Mouse (Mus musculus) heart, adult 9 months (tissue): Measurements from ENCODE around the gene Mapk1ip1l.

Experiments used
- DNase-seq, 2 experiments: peaks; one replicate each; pipeline ENCODE4 v3.0.0; 2022; ENCODE audit warnings: low spot score in 2 of 2

The Mapk1ip1l gene

GRCm38 (mm10) chr14:47297785-47298407 is at the start of gene Mapk1ip1l:
Gene Mapk1ip1l, plus strand, starts transcription at chr14:47298266.
- peak; percentile 91 to 92 for DNase-seq

DNA sequence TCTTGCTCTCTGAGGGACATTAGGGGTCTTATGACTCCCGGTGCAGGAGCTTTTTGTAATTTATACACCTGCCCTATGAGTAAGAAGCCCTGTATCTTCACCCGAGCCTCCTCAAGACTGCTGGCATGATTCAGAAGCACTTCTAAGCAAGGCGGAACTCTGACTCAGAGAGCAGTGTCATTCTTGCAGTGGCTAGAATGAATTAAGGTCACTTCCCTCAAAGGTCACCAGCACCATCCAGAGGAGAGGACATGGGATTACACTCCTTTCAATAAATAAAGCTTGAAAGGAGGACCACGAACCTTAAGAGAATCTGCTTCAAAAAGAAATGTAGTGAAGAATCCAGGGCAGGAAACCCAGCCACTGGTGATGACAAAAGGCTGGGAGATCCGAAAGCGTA is 48.2 kb upstream of the Mapk1ip1l start:
- peak in 1 of 2 experiments; percentile 12 for DNase-seq

GRCm38 (mm10) chr14:47264866-47265265 is 33.2 kb upstream of the Mapk1ip1l start:
- no peak for DNase-seq

- DNase-seq: no peak
These were observed 32.2 kb upstream of the Mapk1ip1l start for GRCm38 (mm10) chr14:47265829-47266228.

DNA sequence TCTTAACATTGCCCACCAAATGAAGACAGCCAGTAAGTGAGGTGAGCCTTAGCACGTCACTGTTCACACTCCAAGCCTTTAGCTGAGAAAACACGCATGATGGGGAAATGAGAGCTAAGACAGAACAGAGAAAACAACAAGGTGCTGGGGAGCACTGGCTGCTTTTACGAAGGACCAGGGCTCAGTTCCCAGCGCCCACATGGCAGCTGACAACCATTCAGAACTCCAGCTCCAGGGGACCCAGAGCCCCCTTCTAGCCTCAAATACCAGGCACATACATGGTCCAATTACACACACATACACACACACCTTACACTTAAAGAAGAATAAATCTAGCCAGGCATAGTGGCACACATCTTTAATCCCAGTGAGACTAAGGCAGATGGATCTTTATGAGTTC is 29.0 kb upstream of the Mapk1ip1l start:
- DNase-seq: no peak

DNA sequence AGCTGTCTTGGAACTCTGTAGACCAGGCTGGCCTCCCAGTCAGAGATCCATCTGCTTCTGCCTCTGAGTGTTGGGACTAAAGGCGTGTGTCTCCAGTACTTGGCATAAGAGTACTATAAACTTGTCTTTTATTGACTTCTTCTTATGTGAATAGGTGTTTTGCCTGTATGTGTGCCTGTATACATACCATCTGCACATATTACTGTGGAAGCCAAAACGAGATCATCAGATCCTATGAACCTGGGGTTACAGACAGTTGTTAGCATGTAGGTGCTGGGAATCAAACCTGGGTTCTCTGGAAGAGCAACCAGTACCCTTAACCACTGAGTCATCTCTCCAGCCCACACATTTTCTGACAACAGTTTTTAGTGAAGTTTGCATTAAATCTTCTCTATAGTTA is 28.4 kb upstream of the Mapk1ip1l start:
- DNase-seq: no peak

- no peak for DNase-seq
These were observed 24.3 kb upstream of the Mapk1ip1l start for GRCm38 (mm10) chr14:47273751-47274150.

GRCm38 (mm10) chr14:47275417-47275816 is 22.6 kb upstream of the Mapk1ip1l start:
- DNase-seq: no peak

GRCm38 (mm10) chr14:47276036-47276603 is 21.9 kb upstream of the Mapk1ip1l start:
- no peak for DNase-seq

DNA sequence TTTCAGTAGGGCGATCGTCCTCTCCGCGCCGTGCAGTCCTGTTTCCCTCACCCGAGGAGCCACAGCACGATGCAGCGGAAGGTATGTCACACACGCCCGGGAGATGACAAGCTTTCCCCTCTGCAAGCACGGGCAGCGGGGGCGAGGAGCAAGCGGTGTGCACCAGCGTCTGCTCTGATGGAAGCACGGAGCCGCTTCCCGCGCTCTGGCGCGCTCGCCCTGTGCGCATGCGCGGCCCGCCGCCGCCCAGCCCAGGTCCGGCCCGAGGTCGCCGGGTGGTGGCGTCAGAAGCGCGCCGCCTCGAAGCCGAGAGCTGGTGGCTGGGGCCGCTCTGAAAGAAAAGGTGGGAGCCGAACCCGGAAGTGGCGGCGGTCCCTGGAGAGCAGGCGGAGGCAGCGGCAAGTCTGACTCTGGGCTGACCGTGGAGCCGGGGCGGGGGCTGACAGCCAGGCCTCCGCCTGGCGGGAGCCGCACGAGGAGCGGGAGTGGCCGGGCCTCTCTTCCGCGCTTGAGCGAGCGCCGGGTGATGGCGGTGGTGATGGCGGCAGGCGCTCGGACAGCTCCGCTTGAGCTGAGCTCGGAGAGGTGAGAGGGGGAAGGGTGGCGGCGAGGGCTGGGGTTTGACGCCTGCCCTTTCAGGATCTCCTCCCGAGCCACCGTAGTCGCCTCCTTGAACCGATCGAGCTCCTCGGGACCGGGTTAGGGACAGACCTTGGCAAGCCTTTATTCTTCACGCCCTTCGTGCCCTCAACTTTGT is 21.3 kb upstream of the Mapk1ip1l start, which contains the start of the genes Wdhd1 and Socs4:
Wdhd1 (minus strand) TSS at position 221 of the 757 bp plus-strand sequence.
Socs4 (plus strand) TSS at position 295 of the 757 bp plus-strand sequence.
- peak; percentile 96 to 97 for DNase-seq

DNA sequence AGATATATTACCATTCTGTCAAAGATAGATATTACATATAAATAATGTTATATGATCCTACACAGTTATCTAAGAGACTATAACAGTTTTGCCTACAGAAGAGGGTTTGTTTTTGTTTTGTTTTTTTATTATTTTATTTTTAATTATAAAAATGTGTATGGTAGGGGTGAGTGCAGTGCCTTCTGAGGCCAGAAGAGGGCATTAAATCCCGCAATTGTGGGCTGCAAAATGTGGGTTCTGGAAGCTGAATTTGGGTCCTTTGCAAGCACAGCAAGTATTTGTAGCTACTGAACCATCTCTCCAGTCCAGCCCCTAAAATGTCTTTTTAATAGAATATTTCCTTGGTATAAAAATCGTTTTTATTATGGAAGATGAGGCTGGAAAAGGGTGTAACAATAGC is 19.0 kb upstream of the Mapk1ip1l start:
- no peak for DNase-seq

- DNase-seq: no peak
These were observed 16.5 kb upstream of the Mapk1ip1l start for GRCm38 (mm10) chr14:47281535-47281934.

- DNase-seq: no peak
These were observed 14.5 kb upstream of the Mapk1ip1l start for GRCm38 (mm10) chr14:47283568-47283967.

GRCm38 (mm10) chr14:47285271-47285670 is 12.8 kb upstream of the Mapk1ip1l start:
- DNase-seq: no peak

- DNase-seq: no peak
These were observed 11.9 kb upstream of the Mapk1ip1l start for GRCm38 (mm10) chr14:47286215-47286614.

DNA sequence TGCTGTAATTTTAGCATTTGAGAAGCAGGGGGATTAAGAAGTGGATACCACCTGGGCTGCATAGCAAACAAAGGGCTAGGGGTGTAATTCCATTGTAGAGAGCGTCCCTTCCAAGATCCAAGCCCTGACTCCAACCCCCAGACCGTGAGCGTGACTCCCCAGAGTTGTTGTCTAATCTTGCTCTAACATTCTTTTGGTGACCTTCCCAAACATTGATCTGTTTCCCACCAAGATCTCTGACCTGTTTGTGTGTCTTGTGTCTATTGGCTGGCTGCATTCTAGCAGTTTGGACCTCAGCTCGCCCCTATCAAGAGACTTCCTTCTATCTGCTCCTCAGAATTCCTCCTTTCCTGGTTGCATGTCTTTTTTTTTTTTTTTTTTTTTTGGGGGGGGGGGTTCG is 11.0 kb upstream of the Mapk1ip1l start:
- no peak for DNase-seq

DNA sequence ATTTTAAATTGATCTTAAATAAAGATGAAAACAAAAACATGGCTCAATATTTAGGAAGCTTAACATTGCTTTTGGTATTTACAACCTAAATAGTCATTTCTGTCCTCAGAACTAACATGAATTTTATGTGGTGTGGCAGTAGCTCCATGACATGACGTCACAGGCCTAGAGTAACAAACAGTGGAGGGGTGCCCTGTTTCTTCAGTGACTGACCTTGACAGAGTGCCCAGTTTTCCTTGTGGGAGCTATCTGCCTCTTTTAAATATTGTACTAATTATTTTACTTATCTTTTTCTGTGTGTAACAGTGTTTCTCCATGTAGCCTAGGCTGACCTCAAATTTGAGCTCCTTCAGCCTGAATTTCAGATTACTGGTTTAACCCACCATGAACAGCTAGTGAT is 6.3 kb upstream of the Mapk1ip1l start:
- DNase-seq: no peak

- no peak for DNase-seq
These were observed 3.9 kb upstream of the Mapk1ip1l start for GRCm38 (mm10) chr14:47294136-47294535.

- DNase-seq: no peak
These were observed 1.8 kb upstream of the Mapk1ip1l start for GRCm38 (mm10) chr14:47296232-47296631.

DNA sequence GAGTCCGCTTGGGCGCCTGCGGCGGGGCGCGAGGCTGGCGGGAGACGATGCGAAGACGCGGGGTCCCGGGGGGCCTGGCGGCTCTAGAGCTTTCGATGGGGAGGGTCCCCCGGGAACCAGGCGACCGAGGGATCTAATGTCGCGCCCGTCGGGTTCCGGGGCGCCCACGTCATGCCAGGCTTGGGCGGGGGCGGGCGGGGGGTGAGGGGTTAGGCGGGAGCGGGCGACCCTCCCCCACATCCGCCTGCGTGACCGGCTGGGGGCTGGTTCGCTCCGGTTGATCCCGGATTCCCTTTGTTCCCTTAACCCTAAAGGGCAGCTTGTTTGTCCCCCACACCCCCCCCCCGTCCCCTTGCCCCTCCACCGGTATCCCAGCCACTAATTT is 334 bp downstream of the Mapk1ip1l start:
- DNase-seq: no peak

- peak; percentile 15 to 21 for DNase-seq
These were observed 774 bp downstream of the Mapk1ip1l start for GRCm38 (mm10) chr14:47298819-47299261.

GRCm38 (mm10) chr14:47302885-47303680 is 5.0 kb downstream of the Mapk1ip1l start:
- no peak for DNase-seq
